Mouse (Mus musculus): ENCODE data around the gene St7.
"Not testable (repeated sequence)": the region's sequence is repeated elsewhere in the genome, so short reads cannot be mapped to it uniquely, and the experiment has no call there.

The St7 gene

DNA sequence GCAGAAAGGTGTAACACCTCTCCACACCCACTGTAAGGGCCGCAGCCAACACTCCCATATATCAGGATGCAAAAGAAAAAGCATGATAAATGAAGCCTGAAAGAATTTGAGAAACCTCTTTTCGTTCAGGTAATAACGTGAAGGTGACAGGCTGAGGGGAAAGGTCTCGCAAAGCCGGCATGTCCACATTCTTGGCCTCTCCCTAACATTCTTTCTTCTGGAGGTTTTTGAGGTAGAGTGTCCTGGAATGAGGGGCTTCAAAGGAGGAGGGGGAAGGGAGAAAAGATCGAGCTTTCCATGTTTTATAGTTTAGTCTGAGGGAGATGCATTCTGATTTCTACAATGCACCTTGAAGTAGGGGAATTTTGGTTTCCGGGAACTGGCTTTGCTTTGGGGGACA, at the start of gene St7:
St7 (plus strand) TSS at position 287 of the 400 bp plus-strand sequence.
- no peak for DNase-seq (ENCODE audit: inconsistent age in 2 of 2, low spot score in 1 of 2)

DNA sequence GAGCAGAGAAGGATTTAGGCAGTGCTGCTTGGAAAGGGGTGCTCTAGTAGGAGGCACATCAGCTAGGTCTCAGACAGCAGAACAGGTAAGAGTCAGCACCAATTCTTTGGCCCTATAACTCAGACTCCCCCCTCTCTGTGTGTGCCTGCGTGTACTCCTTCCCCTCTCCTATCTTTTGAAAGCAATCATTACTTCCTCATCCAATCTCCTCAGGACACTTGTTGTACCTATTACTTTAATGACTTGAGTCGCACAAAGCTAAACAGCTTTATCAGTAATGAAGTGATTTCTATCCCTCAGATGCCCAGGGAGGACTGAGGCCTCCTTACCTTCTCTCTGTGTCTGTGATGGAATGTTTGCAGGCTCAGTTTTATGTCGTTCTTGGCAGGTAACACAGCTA, 46.6 kb upstream of the St7 start:
- no peak for DNase-seq (ENCODE audit: inconsistent age in 2 of 2, low spot score in 1 of 2)

DNA sequence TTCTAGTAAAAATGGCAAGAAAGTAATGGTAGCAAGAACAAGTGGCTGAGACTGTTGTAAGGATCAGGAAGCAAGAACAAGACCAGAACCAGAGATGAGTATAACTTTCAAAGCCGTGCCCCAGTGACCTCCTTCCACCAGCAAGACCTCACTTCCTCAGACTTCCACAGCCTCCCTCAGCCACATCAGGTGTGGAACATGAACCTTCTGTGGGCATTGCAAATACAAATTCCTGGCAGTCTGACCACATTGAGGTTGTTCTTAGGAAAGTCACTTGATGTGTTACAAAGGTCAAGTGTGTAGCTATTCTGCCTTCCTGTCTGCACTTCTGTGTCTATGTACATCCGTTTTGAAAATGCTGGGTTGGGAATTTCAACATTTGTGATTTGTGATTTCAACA, 40.6 kb upstream of the St7 start:
- no peak for DNase-seq (ENCODE audit: inconsistent age in 2 of 2, low spot score in 1 of 2)

DNA sequence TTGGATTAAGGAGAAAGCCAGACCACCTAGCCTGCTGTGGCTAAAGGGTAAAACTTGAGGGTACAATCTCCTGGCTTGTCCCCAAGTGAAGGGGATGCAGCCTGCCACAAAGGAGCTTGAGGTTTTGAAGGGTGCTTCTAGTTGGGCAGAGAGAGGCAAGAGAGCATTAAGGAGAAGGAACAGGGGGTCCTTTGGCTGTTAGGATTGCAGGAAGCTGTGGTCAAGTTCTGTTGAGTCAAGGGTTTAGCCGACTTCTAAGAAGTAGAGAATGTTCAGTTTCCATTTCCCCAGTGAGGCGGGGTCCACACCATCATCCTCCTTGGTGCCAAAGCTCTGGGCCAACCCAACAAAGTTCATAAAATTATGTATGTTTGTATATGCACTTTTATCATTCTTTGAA, 37.7 kb upstream of the St7 start:
- no peak for DNase-seq (ENCODE audit: inconsistent age in 2 of 2, low spot score in 1 of 2)

DNA sequence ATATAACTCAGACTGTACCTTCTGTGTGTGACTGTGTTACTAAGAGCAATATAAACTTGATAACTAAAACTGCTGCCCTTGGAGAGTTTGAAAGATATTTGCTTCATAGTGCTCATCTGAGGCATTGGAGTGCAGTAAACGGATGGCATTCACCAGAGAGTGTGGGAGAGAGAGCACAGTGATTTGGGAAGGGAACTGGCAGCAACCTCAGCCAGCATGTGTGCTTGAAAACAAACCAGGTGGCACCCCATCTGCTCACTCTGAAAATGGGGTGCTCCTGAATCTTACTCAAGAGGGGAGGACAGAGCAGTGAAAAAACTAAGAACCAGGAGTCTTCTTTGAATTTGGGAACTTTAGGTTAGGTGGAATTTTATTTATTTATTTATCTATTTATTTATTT, 35.4 kb upstream of the St7 start:
- no peak for DNase-seq (ENCODE audit: inconsistent age in 2 of 2, low spot score in 1 of 2)

DNA sequence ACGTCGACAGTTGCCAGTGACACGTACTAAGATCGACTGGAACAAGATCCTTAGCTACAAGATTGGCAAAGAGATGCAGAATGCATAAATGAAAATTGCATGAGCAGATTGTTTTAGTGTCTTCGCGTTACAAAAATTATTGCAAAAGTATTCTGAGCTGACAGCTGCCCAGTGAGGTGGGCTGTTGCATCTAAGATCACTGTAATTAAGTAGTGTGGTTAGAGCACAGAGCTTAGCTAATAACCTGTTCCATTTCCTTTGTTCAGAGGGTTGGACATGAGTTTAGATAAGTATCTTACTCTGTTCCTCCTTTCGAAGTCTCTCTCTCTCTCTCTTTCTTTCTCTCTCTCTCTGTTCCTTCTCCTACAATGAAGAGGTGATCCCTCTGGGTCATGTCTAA, 27.4 kb upstream of the St7 start:
- DNase-seq (ENCODE audit: inconsistent age in 2 of 2, low spot score in 1 of 2) = no peak

DNA sequence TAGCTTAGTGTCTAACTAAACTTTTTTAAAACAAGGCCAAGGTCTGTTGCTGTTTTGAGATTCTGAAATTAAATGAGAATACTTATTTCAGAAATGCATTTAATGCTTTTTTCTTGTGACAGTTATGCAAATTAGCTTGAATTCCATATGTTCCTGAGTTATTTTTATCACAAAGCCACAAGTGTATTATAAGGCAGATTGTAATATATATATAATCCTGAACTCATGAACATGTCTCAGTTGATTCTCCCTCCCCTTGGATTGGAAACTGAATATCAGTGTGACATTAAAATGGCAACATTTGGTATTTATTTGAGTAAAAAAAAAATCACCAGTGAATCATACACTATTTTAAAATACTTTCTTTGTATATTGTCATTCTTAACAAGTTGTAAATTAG, 26.7 kb upstream of the St7 start:
- no peak for DNase-seq (ENCODE audit: inconsistent age in 2 of 2, low spot score in 1 of 2)

DNA sequence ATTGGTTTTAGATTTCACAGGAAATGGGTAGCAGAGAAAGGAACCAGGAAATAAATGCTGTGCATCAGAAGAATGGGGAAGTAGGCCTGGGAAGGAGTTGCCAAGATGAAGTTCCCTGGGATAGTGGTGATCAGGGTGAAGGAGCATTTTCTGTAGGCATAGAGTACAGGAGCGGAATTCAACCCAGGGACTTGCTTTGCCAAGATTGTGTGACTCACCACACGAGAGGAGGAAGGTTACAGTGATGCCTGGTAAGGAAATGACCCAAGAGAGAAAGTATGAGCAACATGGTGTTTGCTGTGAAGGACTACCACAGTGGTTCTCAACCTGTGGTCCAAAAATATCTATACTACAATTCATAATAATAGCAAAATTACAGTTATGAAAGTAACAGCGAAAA, 24.9 kb upstream of the St7 start:
- DNase-seq (ENCODE audit: inconsistent age in 2 of 2, low spot score in 1 of 2) = peak in 1 of 2 experiments; percentile 63

DNA sequence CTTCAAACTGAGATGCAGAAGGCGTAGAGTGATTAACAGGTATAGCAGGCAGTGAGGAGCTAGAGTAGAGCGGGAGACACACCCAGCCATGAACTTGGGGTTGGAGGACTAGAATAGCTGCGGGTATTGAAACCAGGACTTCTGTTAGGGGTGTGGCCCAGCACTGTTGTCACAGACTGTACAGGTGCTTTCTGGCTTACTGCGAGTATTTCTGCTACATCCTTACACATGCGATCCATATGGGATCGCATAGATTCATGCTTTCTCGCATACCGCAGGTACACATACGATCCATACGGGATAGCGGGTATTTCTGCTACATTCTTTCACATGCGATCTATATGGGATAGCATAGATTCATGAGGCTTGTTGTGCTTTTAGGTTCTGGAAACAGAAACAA, 24.4 kb upstream of the St7 start:
- DNase-seq (ENCODE audit: inconsistent age in 2 of 2, low spot score in 1 of 2) = no peak

DNA sequence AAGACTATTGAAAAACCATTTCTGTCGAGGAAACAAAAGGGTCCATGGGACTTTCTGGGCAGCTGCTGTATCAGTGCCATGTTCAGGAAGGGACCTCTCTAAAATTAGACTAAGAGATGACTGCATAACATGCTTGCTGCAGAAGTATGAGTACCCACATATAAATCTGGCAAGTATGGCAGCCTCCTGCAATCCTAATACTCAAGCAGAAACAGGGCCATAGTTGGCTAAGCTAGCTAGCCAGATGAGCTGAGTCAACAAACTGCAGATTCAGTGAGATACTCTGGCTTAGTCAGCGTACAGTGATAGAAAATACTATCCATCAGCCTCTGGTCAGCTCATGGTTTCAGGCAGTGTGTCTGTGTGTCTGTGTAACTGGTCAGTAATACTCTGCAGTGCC, 22.9 kb upstream of the St7 start:
- DNase-seq (ENCODE audit: inconsistent age in 2 of 2, low spot score in 1 of 2) = no peak

DNA sequence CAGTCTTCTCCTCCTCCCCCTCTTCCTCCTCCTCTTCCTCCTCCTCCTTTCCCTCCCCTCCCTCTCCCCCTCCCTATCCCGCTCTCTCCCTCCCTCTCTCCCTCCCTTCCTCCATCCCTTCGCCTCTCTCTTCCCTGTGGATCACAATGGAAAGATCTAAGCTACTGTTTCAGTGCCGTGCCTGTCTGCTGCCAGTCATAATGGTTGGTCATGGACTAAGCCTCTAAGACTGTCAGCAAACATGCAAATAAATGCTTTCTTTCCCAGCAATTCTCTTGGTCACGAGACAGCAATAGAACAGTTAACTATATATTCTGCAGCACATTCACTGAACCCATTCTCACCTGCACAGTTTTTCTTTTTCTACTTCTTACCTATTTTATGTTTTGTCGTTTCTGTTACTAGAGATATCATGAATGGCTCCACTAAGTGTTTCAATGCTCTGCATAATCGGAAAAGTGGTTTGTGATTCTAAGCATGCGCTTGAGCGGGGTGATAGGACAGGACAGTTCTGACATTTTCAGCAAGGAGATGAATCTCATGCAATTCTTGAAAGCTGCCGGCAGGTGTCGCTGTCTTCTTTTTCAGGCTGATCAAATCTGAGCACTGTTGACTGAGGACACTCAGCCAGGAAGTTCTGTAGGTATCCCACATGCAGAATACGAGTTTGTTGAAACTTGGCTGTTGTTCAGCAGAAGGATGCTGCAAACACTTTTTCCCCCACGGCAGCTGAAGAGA, 17.5 kb upstream of the St7 start:
- peak; percentile 59 to 79 for DNase-seq (ENCODE audit: inconsistent age in 2 of 2, low spot score in 1 of 2)

DNA sequence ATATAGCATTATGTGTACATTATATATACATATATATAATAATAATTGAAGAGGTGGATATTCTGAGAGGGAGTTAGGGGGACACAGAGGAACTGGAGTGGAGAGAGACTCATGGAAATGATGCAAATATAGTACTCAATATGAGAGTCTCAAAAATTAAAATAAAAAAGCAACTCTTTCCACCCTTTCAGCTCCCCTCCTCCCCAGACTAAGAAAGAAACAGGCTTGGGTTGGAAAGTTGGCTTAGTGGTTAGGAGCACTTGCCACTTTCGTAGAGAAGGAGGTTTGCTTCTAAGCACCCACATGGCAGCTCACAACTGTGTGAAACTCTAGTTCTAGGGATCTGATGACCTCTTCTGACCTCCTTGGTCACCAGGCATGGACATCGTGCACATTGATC, 15.7 kb upstream of the St7 start:
- no peak for DNase-seq (ENCODE audit: inconsistent age in 2 of 2, low spot score in 1 of 2)

DNA sequence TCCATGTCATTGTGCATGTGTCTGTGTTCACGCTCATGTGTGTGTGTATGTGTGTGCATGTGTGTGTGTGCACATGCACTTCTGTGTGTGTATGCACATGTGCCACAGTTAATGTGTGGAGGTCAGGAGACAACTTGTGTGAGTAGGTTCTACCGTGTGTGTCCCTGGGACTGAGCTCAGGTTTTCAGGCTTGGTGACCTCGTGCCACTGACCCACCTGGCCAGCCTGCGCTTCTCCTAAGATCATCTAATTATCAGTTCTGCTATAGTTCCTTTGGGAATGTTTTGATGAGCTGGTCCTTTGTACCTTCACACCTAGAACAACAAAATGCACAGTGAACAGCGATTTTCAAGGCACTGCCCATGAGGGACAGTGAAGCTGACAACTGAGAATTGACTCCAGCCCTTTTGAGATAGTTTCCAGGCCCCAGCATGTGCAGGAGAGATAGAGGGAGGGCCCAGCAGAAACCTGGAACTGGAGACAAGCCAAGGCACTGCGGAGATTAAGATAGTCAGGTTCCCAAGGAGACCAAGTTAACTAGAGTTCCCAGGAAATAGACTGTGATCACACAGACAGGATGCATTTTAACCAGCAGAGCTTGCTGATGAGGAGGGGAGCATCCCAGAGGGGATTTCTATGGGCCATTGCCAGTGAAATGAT, 12.3 kb upstream of the St7 start:
- DNase-seq (ENCODE audit: inconsistent age in 2 of 2, low spot score in 1 of 2) = no peak

DNA sequence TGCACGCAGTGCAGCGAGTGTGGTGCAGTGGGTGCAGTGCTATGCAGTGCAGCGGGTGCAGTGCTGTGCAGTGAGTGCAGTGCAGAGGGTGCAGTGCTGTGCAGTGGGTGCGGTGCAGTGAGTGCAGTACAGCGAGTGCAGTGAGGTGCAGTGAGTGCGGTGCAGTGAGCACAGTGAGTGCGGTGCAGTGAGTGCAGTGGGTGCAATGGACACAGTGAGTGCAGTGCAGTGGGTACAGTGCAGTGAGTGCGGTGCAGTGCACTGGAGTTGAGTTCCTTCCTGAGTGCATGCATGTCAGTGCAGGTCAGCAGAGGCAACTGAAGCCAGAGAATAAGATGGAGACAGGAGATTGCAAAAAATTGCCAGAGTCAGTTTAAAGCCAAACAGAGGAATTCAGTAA, 10.9 kb upstream of the St7 start:
- no peak for DNase-seq (ENCODE audit: inconsistent age in 2 of 2, low spot score in 1 of 2)

DNA sequence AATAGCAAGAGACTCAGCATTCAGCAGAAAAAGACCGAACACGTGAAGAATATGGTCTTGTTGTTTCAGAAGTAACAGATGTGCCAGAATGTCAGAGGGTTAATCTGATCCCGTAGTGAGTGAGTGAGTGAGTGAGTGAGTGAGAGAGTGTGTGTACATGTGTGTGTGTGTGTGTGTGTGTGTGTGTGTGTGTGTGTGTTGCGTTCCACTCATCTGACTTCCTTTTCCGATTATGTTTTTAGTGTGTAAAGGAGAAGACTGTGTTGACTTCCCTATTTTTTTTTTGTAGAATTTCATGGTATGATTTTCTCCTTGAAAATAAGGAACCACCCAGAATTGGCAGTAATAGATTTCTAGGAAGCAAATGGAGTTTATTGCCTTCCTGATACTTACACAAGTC, 4.1 kb upstream of the St7 start:
- no peak for DNase-seq (ENCODE audit: inconsistent age in 2 of 2, low spot score in 1 of 2)

DNA sequence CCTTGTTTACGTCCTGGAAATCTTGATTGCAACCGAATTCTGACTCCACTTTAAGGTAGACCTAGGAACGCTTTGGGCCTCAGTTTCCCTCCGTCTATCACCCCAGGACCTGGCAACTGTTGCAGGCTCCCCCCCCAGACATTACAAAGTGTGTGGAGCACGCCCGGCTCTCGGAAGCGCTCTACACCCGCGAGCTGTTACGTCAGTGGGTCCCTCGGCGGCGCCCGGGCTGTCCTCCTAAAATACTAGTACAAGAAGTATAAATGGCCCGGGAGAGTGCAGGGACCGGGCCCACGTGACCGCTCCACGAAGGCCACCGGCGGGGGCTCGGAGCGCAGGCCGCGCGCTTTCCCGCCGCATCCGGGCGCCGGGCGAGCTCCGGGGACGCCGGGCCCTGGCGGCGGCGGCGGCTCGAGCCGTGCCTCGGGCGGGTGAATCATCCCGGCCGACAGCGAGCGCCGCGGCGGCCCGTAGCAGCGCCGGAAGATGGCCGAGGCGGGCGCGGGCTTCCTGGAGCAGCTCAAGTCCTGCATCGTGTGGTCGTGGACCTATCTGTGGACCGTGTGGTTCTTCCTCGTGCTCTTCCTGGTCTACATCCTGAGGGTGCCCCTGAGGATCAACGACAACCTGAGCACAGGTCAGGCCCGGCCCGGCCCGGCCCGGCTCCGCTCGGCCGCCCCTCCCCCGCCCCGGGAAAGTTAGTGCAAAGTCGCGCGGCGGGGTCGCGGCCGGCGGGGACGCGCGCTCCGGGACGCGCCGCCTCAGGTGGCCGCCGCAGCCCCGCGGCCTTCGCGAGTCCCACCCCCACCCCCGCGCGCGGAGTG, 1.2 kb downstream of the St7 start:
- DNase-seq (ENCODE audit: inconsistent age in 2 of 2, low spot score in 1 of 2) = peak; percentile 84 to 92

DNA sequence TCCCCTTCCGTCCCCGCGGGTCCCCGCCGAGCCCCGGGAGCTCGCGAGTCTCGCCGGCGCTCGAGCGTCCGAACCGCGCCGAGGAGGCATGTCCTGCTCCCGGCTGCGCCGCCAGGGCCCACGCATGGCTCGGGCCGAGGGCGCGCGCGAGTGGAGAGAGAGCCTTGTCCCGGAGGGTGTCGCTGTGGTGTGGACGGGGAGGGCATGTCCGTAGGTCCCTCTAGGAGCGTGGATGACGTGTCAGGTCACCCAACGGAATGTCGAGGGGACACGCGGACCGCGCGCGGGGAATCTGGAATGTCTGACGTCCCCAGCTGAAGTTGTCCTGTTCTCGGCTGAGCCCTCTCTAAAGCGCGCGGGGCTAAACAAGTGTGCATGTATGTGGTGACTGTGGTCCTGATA, 1.8 kb downstream of the St7 start:
- DNase-seq (ENCODE audit: inconsistent age in 2 of 2, low spot score in 1 of 2) = peak; percentile 86 to 94

DNA sequence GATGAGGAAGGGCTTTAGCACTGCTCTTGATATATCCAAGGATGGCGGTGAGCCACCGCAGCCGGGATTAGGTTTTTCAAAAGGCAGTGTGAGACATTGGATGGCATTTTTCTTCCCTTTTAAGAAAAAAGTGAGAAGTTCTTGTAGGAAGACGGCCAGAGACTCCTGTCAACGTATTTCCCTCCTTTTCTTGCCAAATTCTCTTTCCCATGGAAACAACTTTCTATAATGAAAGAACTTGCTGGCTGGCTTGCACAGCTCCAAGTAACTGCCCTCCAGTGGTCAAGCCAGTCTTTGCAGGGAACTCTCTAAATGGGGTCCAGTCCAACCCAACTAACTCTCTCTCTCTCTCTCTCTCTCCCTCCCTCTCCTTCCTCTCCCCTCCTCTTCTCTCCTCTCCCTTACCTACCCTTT, 3.6 kb downstream of the St7 start:
- peak; percentile 31 to 79 for DNase-seq (ENCODE audit: inconsistent age in 2 of 2, low spot score in 1 of 2)

DNA sequence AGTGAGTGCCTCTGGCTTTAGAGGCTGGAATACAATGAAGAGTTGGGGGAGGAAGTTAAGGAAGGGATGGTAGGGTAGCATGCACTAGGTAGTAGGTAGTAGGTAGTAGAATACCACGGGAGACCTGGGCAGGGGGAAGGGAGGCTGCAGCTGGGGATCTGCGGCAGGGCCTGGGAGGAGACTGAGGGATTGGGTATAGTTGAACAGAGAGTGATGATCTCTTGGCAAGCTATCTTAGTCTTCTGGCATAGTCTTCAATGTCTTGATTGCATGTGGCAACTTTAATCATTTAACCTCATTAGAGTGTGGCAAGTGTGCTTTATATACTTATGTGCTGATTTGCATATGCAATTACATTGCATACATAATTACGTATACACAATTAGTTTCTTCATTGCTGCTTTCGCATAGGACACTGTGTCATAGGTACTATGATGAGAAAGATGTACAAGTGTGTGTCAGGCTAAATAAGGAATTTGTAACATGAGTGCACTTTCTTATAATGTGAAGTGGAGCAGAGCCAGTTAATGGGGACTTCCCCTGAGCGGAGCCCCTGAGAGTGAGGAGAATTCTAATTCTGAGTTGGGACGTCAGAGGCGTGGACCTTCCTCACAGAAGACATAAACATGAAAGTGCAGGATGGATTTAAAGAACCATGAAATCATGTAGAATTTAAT, 8.3 kb downstream of the St7 start:
- no peak for DNase-seq (ENCODE audit: inconsistent age in 2 of 2, low spot score in 1 of 2)

DNA sequence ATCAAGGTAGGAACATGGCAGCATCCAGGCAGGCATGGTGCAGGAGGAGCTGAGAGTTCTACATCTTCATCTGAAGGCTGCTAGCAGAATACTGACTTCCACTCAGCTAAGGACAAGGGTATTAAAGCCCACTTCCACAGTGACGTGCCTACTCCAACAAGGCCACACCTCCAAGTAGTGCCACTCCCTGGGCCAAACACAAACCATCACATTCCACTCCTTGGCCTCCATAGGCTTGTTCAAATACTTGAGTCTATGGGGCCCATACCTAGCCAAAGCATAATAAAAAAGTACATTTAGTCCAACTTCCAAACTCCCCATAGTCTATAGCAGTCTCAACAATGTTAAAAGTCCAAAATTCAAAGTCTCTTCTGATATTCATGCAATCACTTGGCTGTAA, 11.3 kb downstream of the St7 start:
- not testable (repeated sequence) for DNase-seq (ENCODE audit: inconsistent age in 2 of 2, low spot score in 1 of 2)

DNA sequence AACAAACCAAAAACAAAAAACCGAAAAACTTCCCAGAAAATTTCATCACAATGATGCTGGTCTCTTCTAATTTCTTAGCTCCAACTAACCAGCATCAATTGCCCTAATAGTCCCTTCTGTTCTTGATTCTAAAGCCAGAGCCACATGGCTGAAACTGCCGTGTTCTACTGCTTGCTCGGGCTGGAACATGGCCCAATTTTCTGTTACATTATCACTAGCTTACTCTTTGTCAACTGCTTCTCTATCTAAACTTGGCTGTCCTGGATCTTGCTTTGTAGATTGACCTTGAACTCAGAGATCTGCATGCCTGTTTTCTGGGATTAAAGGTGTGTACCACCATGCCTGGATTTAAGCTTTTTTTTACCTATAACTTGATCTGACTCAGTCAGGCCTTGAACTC, 13.2 kb downstream of the St7 start:
- DNase-seq (ENCODE audit: inconsistent age in 2 of 2, low spot score in 1 of 2) = no peak

DNA sequence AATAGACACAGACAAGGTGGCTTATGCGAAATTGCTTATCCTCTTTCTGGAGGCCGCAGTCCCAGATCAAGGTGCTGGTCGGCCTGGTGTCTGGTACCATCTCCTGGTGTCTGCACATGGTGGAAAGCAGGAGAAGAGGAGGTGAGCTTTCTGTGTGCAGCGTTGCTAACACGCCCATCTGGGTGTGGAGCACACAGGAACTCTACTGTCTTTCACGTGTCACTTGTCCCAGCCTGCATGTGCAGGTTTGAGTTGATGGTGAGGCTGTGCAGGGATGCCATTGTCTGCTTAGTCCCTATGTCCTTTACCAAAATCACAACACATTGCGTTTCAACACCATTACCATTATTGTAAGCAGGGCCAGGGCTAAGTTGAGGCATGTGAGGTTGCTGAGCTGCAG, 26.2 kb downstream of the St7 start:
- DNase-seq (ENCODE audit: inconsistent age in 2 of 2, low spot score in 1 of 2) = no peak
